Mouse (Mus musculus): ENCODE measurements at regions not wholly inside any gene's neighbourhood (a gene's known extent, or its start where the extent isn't known, plus 50 kb on each side); places are given as distances from the start of the nearest gene placed in this dataset.

- Histone ChIP-seq H3K9ac (ENCODE audit: low read length) (no peak overlapping the region), H3K4me2 (ENCODE audit: low read depth, low read length, severe bottlenecking) (no peak overlapping the region), H3K27me3 (ENCODE audit: control insufficient read depth, insufficient read depth, low read length) (peaks cover 11% of the 10 kb centered on the region), H3K4me1 (replicated peaks; ENCODE audit: control insufficient read depth, insufficient read depth, low read length) (peaks cover 13% of the 10 kb centered on the region), H3K36me3 (ENCODE audit: control insufficient read depth, insufficient read depth, low read length) (no peaks in the 10 kb centered on the region), H3K4me3 (ENCODE audit: low read depth, low read length) (no peak overlapping the region), H3K27ac (ENCODE audit: low read depth, low read length) (no peak overlapping the region), H3K9me3 (ENCODE audit: control insufficient read depth, low read length) (no peaks in the 10 kb centered on the region)
- 28% methylated on average over 15 of the region's 15 CpGs for WGBS
- peak; percentile 65 for DNase-seq (ENCODE audit: low spot score)
- ATAC-seq (replicated peaks; ENCODE audit: low FRiP score) = no peak
Observed at GRCm38 (mm10) chr11:84760622-84761196, 58.6 kb downstream of the Mrm1 start.

- Histone ChIP-seq H3K27me3 (ENCODE audit: control insufficient read depth, insufficient read depth, low read length) (peaks cover 3% of the 10 kb centered on the region), H3K9ac (ENCODE audit: low read length) (no peak overlapping the region), H3K4me1 (replicated peaks; ENCODE audit: control insufficient read depth, insufficient read depth, low read length) (peaks cover 10% of the 10 kb centered on the region), H3K4me3 (ENCODE audit: low read depth, low read length) (no peak overlapping the region), H3K27ac (ENCODE audit: low read depth, low read length) (no peak overlapping the region), H3K4me2 (ENCODE audit: low read depth, low read length, severe bottlenecking) (no peak overlapping the region), H3K36me3 (ENCODE audit: control insufficient read depth, insufficient read depth, low read length) (no peaks in the 10 kb centered on the region), H3K9me3 (ENCODE audit: control insufficient read depth, low read length) (no peaks in the 10 kb centered on the region)
- DNase-seq (ENCODE audit: low spot score) = no peak
- WGBS = 84% methylated on average over 5 of the region's 5 CpGs
- ATAC-seq (replicated peaks; ENCODE audit: low FRiP score) = no peak
Observed at GRCm38 (mm10) chr11:84759478-84759986, 59.8 kb downstream of the Mrm1 start.

GRCm38 (mm10) chr11:84752007-84752406, 67.3 kb downstream of the Mrm1 start:
- no peak overlapping the region for H3K4me3 ChIP-seq (ENCODE audit: low read depth, low read length)
- DNase-seq (ENCODE audit: low spot score) = no peak
- no peaks in the 10 kb centered on the region for H3K27me3 ChIP-seq (ENCODE audit: control insufficient read depth, insufficient read depth, low read length)
- no peaks in the 10 kb centered on the region for H3K9me3 ChIP-seq (ENCODE audit: control insufficient read depth, low read length)
- no peak overlapping the region for H3K27ac ChIP-seq (ENCODE audit: low read depth, low read length)
- no peaks in the 10 kb centered on the region for H3K36me3 ChIP-seq (ENCODE audit: control insufficient read depth, insufficient read depth, low read length)
- H3K9ac ChIP-seq (ENCODE audit: low read length) = no peak overlapping the region
- 82% methylated on average over 6 of the region's 6 CpGs for WGBS
- no peak overlapping the region for H3K4me2 ChIP-seq (ENCODE audit: low read depth, low read length, severe bottlenecking)
- H3K4me1 ChIP-seq (replicated peaks; ENCODE audit: control insufficient read depth, insufficient read depth, low read length) = peaks cover 10% of the 10 kb centered on the region; the same call in 1 of the 2 replicates
- no peak for ATAC-seq (replicated peaks; ENCODE audit: low FRiP score)

DNA sequence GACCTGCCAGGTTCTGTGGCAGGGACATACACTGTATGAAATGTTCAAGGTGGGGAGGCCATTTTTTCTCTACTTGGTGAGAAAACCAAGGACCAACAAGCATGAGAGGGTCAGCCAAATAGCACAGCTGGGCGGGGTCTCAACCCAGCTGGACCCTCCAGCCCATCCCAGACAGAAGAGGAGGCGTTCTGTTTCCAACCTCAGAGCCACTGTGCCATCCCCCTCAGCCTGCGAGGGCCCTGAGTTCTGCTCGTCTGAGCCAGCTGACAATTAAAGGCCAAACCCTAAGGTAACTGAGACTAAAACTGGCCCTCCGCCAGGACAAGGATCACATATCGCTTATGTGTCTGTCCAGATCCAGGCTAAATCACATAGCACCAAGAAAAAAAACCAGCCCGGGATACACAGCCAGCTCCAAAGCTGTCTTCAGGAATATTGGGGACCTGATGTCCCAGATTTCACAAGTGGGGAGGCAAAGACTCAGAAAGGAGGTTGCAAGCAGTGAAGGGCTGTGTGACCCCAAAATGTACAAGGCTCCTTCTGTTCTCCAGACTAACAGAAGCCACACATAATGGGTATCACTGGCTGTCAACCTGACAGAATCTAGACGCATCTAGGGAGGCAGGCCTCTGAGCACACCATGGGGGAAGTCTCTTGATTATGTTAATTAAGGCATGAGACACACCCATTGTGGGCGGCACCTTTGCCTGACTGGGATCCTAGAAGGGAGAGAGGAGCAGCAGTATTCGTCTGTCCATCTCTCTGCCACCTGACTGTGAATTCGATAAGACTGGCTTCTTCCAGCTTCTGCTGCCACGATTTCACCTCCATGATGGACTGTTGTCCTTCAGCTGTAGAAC, 69.6 kb downstream of the Mrm1 start:
- ATAC-seq (replicated peaks; ENCODE audit: low FRiP score) (no peak), DNase-seq (ENCODE audit: low spot score) (no peak)
- no peak overlapping the region for H3K27ac ChIP-seq (ENCODE audit: low read depth, low read length)
- H3K4me2 ChIP-seq (ENCODE audit: low read depth, low read length, severe bottlenecking) = no peak overlapping the region
- H3K4me3 ChIP-seq (ENCODE audit: low read depth, low read length) = no peak overlapping the region
- WGBS = 45% methylated on average over 12 of the region's 12 CpGs
- H3K9ac ChIP-seq (ENCODE audit: low read length) = no peak overlapping the region
- peaks cover 10% of the 10 kb centered on the region; the same call in 1 of the 2 replicates for H3K4me1 ChIP-seq (replicated peaks; ENCODE audit: control insufficient read depth, insufficient read depth, low read length)
- no peaks in the 10 kb centered on the region for H3K9me3 ChIP-seq (ENCODE audit: control insufficient read depth, low read length)
- H3K27me3 ChIP-seq (ENCODE audit: control insufficient read depth, insufficient read depth, low read length) = no peaks in the 10 kb centered on the region
- H3K36me3 ChIP-seq (ENCODE audit: control insufficient read depth, insufficient read depth, low read length) = no peaks in the 10 kb centered on the region

- Histone ChIP-seq H3K36me3 (ENCODE audit: control insufficient read depth, insufficient read depth, low read length) (no peaks in the 10 kb centered on the region), H3K9ac (ENCODE audit: low read length) (0 out of 2 replicates have a peak overlapping the region, but pooled peaks have one; percentile 12), H3K4me2 (ENCODE audit: low read depth, low read length, severe bottlenecking) (no peak overlapping the region), H3K4me1 (replicated peaks; ENCODE audit: control insufficient read depth, insufficient read depth, low read length) (peaks cover 4% of the 10 kb centered on the region), H3K9me3 (ENCODE audit: control insufficient read depth, low read length) (no peaks in the 10 kb centered on the region), H3K27ac (ENCODE audit: low read depth, low read length) (no peak overlapping the region), H3K27me3 (ENCODE audit: control insufficient read depth, insufficient read depth, low read length) (peaks cover 3% of the 10 kb centered on the region; the same call in 1 of the 2 replicates), H3K4me3 (ENCODE audit: low read depth, low read length) (no peak overlapping the region)
- no peak for ATAC-seq (replicated peaks; ENCODE audit: low FRiP score)
- DNase-seq (ENCODE audit: low spot score) = peak; percentile 62
- 14% methylated on average over 17 of the region's 17 CpGs for WGBS
Observed at GRCm38 (mm10) chr11:84738769-84739589, 80.3 kb downstream of the Mrm1 start.

DNA sequence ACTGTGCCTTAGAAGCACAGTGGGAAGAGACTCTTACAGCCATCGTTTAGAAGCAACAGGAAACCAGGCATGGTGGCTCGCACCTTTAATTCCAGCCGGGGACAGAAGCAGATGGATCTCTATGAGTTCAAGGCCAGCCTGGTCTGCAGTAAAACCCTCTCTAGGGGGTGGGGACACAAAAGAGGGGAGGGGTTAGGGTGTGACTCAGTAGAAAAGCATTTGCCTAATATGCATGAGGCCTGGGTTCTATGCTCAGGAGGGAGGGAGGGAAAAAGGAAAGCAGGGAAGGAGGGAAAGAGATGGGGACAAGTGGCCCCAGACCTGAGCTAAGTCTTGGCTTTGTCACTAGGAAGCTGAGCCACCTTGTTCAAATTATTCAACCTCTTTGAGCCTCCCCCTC, 81.2 kb downstream of the Mrm1 start:
- Histone ChIP-seq H3K4me3 (ENCODE audit: low read depth, low read length) (no peak overlapping the region), H3K9ac (ENCODE audit: low read length) (no peak overlapping the region), H3K4me1 (replicated peaks; ENCODE audit: control insufficient read depth, insufficient read depth, low read length) (peaks cover 4% of the 10 kb centered on the region), H3K27ac (ENCODE audit: low read depth, low read length) (no peak overlapping the region), H3K9me3 (ENCODE audit: control insufficient read depth, low read length) (no peaks in the 10 kb centered on the region), H3K4me2 (ENCODE audit: low read depth, low read length, severe bottlenecking) (no peak overlapping the region), H3K36me3 (ENCODE audit: control insufficient read depth, insufficient read depth, low read length) (no peaks in the 10 kb centered on the region), H3K27me3 (ENCODE audit: control insufficient read depth, insufficient read depth, low read length) (peaks cover 3% of the 10 kb centered on the region; the same call in 1 of the 2 replicates)
- no peak for DNase-seq (ENCODE audit: low spot score)
- ATAC-seq (replicated peaks; ENCODE audit: low FRiP score) = no peak
- 65% methylated on average over 3 of the region's 3 CpGs for WGBS

DNA sequence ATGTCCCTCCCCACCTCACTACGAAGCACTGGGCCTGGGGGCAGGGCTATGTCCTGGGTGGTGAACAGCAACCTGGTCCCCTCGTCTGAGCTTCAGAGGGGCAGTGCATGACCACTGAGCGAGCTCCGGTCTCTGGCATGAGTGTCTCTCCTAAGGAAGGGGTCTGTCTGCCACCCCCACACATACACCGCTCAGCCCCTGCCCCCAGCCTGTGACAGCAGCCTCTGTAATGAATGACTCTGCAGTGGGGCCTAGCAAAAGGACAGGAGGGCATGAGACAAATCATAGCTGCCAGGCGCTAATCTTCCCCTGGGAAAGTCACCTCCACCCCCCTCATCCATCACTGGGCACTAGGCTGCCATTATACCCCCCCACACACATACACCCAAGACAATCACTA, 87.4 kb downstream of the Mrm1 start:
- Histone ChIP-seq H3K4me3 (ENCODE audit: low read depth, low read length) (no peak overlapping the region), H3K36me3 (ENCODE audit: control insufficient read depth, insufficient read depth, low read length) (no peaks in the 10 kb centered on the region), H3K27ac (ENCODE audit: low read depth, low read length) (no peak overlapping the region), H3K27me3 (ENCODE audit: control insufficient read depth, insufficient read depth, low read length) (no peaks in the 10 kb centered on the region), H3K4me1 (replicated peaks; ENCODE audit: control insufficient read depth, insufficient read depth, low read length) (no peaks in the 10 kb centered on the region; the same call in none of the 2 replicates), H3K9me3 (ENCODE audit: control insufficient read depth, low read length) (no peaks in the 10 kb centered on the region), H3K9ac (ENCODE audit: low read length) (no peak overlapping the region), H3K4me2 (ENCODE audit: low read depth, low read length, severe bottlenecking) (no peak overlapping the region)
- DNase-seq (ENCODE audit: low spot score) (no peak), ATAC-seq (replicated peaks; ENCODE audit: low FRiP score) (no peak)
- 75% methylated on average over 6 of the region's 6 CpGs for WGBS

- 29% methylated on average over 8 of the region's 8 CpGs for WGBS
- Histone ChIP-seq H3K27ac (ENCODE audit: low read depth, low read length) (no peak overlapping the region), H3K9me3 (ENCODE audit: control insufficient read depth, low read length) (no peaks in the 10 kb centered on the region), H3K4me1 (replicated peaks; ENCODE audit: control insufficient read depth, insufficient read depth, low read length) (no peaks in the 10 kb centered on the region; the same call in none of the 2 replicates), H3K4me2 (ENCODE audit: low read depth, low read length, severe bottlenecking) (no peak overlapping the region), H3K36me3 (ENCODE audit: control insufficient read depth, insufficient read depth, low read length) (no peaks in the 10 kb centered on the region), H3K27me3 (ENCODE audit: control insufficient read depth, insufficient read depth, low read length) (no peaks in the 10 kb centered on the region), H3K4me3 (ENCODE audit: low read depth, low read length) (no peak overlapping the region), H3K9ac (ENCODE audit: low read length) (no peak overlapping the region)
- ATAC-seq (replicated peaks; ENCODE audit: low FRiP score) (no peak), DNase-seq (ENCODE audit: low spot score) (no peak)
Observed at GRCm38 (mm10) chr11:84730218-84730617, 89.1 kb downstream of the Mrm1 start.

All from forebrain, embryonic 11.5 days (tissue).